Mouse (Mus musculus) right cerebral cortex, postnatal 25 days (tissue): ENCODE results near the gene Hbq1b.
"Not testable (repeated sequence)": the region's sequence is repeated elsewhere in the genome, so short reads cannot be mapped to it uniquely, and the experiment has no call there.

Experiments
- DNase-seq: peaks from one replicate; pipeline ENCODE4 v3.0.0; 2022

The Hbq1b gene

DNA sequence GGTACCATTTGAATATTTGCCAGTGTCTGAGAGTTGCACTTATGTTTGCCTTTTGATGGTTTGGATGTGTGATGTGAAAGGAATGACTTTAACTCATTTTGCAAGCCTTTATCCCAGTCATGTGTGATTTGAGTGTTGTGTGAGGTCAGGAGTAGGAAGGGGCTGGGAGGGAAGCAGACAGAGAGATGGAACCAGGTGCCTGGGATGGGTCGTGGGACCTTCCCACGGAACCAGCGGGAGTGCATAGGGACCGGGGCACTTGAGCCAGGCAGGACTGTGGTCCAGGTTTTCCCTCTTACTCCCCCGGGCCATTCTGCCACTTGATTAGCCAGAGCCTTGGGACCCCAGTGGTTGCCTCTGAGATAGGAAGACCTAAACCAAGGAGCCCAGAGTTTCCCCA is 18.8 kb upstream of the Hbq1b start:
- no peak for DNase-seq

DNA sequence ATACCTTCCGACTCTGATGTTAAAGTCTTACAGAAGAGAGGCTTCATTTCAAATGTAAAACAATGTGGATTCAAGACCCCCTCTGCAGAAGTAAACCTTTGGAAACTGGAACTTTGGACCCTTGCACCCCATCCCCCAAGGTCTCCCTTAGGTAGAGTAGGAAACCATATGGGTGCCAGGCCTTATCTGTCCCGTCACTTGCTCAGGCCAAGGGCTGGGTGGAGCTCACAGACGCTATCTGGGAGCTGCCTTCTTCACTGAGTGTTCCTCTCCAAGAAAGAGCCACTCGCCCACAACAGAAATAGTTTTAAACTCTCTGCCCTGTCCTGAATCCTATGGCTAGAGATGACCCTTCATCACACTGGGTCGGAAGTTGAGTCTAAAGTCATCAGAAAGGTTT is 17.8 kb upstream of the Hbq1b start:
- DNase-seq: no peak

DNA sequence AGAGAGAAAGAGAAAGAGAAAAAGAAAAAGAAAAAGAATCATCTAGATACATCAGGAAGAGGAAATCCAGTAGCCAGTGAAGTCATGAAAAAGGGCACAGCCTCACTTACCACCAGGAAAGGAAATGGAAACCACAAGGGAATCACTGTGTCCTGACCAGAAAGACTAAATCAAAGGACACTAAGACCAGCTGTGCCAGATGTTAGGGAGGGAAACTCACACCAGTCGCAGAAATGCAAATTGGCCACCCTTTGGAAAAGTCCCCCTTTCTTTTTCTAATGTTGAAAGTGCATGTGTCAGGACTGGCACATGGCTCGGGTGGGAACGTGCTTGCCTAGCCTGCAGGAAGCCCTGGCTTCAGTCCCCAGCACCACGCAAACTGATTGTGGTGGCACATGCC is 15.6 kb upstream of the Hbq1b start:
- DNase-seq: no peak

GRCm38 (mm10) chr11:32276347-32276746 is 10.4 kb upstream of the Hbq1b start, which contains the start of gene Hba-x:
Gene Hba-x, plus strand, starts transcription at chr11:32276400.
- no peak for DNase-seq

GRCm38 (mm10) chr11:32277736-32278457 is 8.9 kb upstream of the Hbq1b start:
- DNase-seq: no peak

DNA sequence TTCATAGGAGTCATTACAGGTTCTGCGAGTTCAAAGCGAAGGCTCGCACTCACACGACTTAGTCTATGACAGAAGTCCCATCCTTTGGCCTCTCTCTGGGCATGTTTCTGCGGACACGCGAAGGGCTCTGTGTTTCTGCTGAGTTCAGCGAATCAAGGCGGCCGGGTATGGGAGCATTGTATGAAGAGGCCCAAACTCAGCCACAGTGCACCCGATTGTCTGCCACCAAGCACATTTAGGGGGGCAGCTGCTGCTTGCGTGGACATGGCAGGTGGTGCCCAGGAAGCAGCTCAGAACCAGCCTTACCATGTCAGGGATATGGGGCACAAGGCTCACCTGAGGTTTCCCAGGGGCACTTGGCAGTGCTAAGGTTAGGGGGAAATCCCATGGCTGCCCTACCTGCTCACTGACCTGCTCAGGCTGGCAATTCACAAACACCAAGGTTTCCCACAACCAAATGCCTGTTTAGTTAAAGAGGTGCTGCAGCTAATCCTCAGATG is 8.3 kb upstream of the Hbq1b start:
- DNase-seq: no peak

- no peak for DNase-seq
Measured at GRCm38 (mm10) chr11:32280646-32281045, 6.1 kb upstream of the Hbq1b start.

- DNase-seq: no peak
Measured at GRCm38 (mm10) chr11:32281416-32282144, 5.2 kb upstream of the Hbq1b start.

DNA sequence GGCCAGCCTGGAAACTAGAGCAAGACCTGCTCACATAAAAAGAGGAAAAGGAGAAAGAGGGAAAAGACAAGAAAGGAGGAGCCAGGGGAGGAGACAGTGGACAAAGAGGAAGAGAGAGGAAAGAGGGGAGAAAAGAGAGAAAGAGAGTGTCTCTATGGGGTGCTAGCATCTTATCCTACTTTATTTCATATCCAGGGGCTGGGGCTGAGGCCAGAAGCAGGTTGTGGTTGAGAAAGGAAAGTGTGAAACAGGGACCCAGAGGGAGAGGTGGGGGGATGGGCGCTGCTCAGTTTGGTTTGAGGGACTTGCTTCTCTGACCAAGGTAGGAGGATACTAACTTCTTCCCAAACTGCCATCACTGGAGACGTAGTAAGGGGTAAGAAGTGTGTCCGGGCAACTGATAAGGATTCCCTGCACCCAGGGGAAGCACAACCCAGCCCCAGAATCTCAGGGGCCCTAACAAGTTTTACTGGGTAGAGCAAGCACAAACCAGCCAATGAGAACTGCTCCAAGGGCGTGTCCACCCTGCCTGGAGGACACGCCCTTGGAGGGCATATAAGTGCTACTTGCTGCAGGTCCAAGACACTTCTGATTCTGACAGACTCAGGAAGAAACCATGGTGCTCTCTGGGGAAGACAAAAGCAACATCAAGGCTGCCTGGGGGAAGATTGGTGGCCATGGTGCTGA is 3.5 kb upstream of the Hbq1b start, which contains the start of gene Hba-a1:
Gene Hba-a1, plus strand, starts transcription at position 421 of the 687 bp plus-strand sequence.
- not testable (repeated sequence) for DNase-seq

DNA sequence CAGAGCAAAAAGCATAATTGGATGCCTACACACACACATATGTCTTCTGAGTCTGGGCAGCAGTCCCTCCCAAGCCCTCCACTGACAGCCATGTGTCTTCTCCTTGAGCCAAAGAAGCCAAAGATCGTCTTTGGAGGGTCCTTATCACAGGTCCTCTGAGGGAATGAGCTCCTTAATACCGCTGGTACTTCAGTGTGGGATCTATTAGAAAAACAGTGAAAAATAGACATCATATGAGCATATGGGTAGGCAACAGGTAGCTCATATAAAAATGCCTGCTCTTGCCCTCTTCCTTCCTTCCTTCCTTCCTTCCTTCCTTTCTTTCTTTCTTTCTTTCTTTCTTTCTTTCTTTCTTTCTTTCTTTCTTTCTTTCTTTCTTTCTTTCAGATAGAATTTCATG is 2.2 kb upstream of the Hbq1b start:
- DNase-seq: not testable (repeated sequence)

- no peak for DNase-seq
Measured at GRCm38 (mm10) chr11:32285031-32285775, 1.6 kb upstream of the Hbq1b start.

DNA sequence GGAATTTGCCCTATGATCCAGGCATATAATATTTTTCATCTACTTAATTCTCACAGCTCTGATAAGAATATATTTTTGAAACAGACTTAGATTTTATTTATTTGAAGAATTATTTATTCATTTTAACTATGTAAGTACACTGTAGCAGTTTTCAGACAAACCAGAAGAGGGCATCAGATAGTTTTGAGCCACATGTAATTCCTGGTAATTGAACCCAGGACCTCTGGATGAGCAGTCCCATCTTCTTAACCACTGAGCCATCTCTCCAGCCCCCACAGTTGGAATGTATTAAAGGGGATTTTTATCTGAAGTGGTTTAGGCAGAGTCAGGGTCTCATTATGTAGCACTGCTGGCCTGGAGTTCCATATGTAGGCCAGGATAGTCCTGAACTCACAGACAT is 878 bp upstream of the Hbq1b start:
- DNase-seq: not testable (repeated sequence)

GRCm38 (mm10) chr11:32287493-32287825 is 694 bp downstream of the Hbq1b start:
- no peak for DNase-seq

DNA sequence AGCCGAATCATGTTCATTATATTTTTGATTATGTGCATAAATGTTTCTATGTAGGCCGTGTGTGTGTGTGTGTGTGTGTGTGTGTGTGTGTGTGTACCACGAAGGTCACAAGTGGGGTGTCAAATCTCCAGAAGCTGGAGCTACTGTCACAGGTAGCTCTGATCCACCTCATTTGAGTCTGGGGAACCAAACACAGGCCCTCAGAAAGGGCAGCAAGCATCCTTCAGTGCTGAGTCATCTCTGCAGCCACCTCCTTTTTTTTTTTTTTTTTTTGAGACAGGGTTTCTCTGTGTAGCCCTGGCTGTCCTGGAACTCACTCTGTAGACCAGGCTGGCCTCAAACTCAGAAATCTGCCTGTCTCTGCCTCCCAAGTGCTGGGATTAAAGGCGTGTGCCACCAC is 6.1 kb downstream of the Hbq1b start:
- DNase-seq: not testable (repeated sequence)

DNA sequence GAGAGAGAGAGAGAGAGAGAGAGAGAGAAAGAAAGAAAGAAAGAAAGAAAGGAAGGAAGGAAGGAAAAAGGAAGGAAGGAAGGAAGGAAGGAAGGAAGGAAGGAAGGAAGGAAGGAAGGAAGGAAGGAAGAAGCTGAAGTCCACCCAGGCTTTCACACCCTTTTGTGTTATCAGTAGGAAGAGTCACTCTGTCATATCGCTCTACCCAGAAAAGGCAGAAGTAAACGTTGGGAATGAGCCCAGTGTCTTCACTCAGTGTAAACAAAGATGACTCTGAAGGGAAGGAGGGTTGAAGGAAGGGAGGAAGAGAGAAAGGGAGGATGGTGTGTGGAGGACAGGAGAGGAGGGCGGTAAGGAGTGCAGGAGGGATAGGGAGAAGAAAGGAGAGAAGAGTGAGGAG is 6.7 kb downstream of the Hbq1b start:
- not testable (repeated sequence) for DNase-seq

GRCm38 (mm10) chr11:32296203-32296602 is 9.4 kb downstream of the Hbq1b start, which contains the start of gene Hba-a2:
Gene Hba-a2, plus strand, starts transcription at chr11:32296489.
- DNase-seq: not testable (repeated sequence)

DNA sequence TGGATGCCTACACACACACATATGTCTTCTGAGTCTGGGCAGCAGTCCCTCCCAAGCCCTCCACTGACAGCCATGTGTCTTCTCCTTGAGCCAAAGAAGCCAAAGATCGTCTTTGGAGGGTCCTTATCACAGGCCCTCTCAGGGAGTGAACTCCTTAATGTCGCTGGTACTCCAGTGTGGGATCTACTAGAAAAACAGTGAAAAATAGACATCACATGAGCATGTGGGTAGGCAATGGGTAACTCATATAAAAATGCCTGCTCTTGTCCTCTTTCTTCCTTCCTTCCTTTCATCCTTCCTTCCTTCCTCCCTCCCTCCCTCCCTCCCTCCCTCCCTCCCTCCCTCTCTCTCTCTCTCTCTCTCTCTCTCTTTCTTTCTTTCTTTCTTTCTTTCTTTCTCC is 10.7 kb downstream of the Hbq1b start:
- DNase-seq: not testable (repeated sequence)

GRCm38 (mm10) chr11:32297866-32298531 is 11.2 kb downstream of the Hbq1b start:
- no peak for DNase-seq

DNA sequence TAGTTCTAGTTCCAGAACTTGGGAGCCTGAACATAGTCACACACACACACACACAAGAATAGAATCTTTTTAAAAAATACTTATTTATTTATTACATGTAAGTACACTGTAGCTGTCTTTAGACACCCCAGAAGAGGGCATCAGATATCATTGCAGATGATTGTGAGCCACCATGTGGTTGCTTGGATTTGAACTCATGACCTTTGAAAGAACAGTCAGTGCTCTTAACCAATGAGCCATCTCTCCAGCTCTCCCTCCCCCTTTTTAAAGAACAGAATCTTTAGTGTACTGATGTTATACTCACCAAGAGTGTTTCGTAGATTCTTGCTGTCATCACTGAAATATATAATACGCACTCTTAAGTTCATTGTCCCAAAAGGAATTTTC is 11.8 kb downstream of the Hbq1b start:
- no peak for DNase-seq

DNA sequence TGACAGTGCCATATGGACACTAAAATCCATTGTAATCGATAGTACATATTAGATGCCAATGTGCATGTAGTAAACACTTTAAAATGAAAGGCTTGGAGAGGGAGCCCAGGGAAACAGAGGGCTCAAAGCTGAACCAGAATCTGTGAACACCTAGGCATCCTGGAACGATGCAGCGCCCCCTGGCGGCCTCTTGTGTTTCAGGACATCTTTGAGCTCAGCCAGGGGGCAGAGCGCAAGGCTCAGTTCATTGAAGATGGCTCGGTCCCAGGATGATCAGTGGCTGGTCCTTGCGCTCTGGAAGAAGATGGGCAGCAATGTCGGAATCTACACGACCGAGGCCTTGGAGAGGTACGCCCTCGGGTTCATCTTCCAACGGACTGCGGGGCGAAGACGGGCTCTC is 13.1 kb downstream of the Hbq1b start, which contains the start of gene Hbq1a:
Gene Hbq1a, plus strand, starts transcription at position 205 of the 400 bp plus-strand sequence.
- peak; percentile 54 for DNase-seq

DNA sequence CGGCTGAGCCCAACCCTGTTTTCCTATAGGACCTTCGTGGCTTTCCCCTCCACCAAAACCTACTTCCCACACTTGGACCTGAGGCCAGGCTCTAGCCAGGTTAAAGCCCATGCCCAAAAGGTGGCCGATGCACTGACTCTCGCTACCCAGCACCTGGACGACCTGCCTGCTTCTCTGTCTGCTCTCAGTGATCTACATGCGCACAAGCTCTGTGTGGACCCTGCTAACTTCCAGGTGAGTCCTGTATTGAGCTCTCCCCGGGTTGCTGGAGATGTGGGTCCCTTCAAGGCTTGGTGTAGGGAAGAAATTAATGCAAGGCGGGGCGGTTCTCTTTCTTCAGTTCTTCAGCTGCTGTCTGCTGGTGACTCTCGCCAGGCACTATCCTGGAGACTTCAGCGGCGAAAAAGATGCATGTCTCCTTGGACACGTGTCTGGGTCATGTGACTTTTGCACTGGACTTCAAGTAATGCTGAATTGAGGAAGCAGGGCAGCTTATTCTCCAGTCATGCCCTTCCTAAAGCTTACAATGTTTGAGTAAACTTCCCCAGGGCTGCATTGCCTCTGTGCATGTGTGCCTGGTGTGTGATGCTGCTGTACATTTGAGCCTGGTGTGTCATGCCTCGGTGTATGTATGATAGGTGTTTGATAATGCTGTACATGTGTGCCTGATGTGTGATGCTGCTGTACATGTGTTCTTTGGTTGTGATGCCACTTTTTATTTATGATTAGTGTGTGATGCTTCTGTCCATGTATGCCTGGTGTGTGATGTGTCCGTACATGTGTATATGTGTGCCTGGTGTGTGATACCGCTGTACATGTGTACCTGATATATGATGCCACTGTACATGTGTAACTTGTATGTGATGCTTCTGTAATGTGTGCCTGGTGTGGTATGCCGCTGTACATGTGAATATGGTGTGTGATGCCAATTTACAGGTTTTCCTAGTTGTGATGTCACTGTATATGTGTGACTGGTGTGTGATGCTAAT is 13.8 kb downstream of the Hbq1b start:
- DNase-seq: no peak
